Mouse (Mus musculus): ENCODE measurements at regions not wholly inside any gene's neighbourhood (a gene's known extent, or its start where the extent isn't known, plus 50 kb on each side); places are given as distances from the start of the nearest gene placed in this dataset.

GRCm38 (mm10) chr1:151101516-151101915, 80.8 kb upstream of the Gm47985 start:
- Histone ChIP-seq H3K27ac (ENCODE audit: control insufficient read depth, insufficient read depth, low read depth, low read length) (no peak overlapping the region), H3K27me3 (ENCODE audit: control insufficient read depth, insufficient read depth, low read length) (no peaks in the 10 kb centered on the region), H3K4me1 (ENCODE audit: control insufficient read depth, insufficient read depth, low read length) (no peaks in the 10 kb centered on the region), H3K36me3 (ENCODE audit: control insufficient read depth, insufficient read depth, low read length) (no peaks in the 10 kb centered on the region), H3K4me3 (ENCODE audit: control insufficient read depth, low read depth, low read length) (no peak overlapping the region)
- no peak for TF ChIP-seq POLR2A (IDR thresholded peaks at IDR 0.05; ENCODE audit: control insufficient read depth, low read depth, low read length)
- no peak for TF ChIP-seq CTCF (IDR thresholded peaks at IDR 0.05; ENCODE audit: control insufficient read depth, insufficient read depth, insufficient replicate concordance, low read depth, low read length)

- Histone ChIP-seq H3K27ac (ENCODE audit: control insufficient read depth, insufficient read depth, low read depth, low read length) (no peak overlapping the region), H3K4me3 (ENCODE audit: control insufficient read depth, low read depth, low read length) (no peak overlapping the region), H3K27me3 (ENCODE audit: control insufficient read depth, insufficient read depth, low read length) (no peaks in the 10 kb centered on the region), H3K36me3 (ENCODE audit: control insufficient read depth, insufficient read depth, low read length) (no peaks in the 10 kb centered on the region), H3K4me1 (ENCODE audit: control insufficient read depth, insufficient read depth, low read length) (no peaks in the 10 kb centered on the region)
- no peak for TF ChIP-seq POLR2A (IDR thresholded peaks at IDR 0.05; ENCODE audit: control insufficient read depth, low read depth, low read length)
- no peak for TF ChIP-seq CTCF (IDR thresholded peaks at IDR 0.05; ENCODE audit: control insufficient read depth, insufficient read depth, insufficient replicate concordance, low read depth, low read length)
Measured at GRCm38 (mm10) chr1:151102061-151102460, 80.3 kb upstream of the Gm47985 start.

GRCm38 (mm10) chr1:151102646-151103391, 79.5 kb upstream of the Gm47985 start:
- Histone ChIP-seq H3K36me3 (ENCODE audit: control insufficient read depth, insufficient read depth, low read length) (no peaks in the 10 kb centered on the region), H3K27ac (ENCODE audit: control insufficient read depth, insufficient read depth, low read depth, low read length) (no peak overlapping the region), H3K27me3 (ENCODE audit: control insufficient read depth, insufficient read depth, low read length) (no peaks in the 10 kb centered on the region), H3K4me3 (ENCODE audit: control insufficient read depth, low read depth, low read length) (no peak overlapping the region), H3K4me1 (ENCODE audit: control insufficient read depth, insufficient read depth, low read length) (no peaks in the 10 kb centered on the region)
- TF ChIP-seq POLR2A (IDR thresholded peaks at IDR 0.05; ENCODE audit: control insufficient read depth, low read depth, low read length) (no peak), CTCF (IDR thresholded peaks at IDR 0.05; ENCODE audit: control insufficient read depth, insufficient read depth, insufficient replicate concordance, low read depth, low read length) (peak; percentile 4; the same call in 1 of the 2 replicates)

- no peak overlapping the region for H3K4me3 ChIP-seq (ENCODE audit: control insufficient read depth, low read depth, low read length)
- H3K36me3 ChIP-seq (ENCODE audit: control insufficient read depth, insufficient read depth, low read length): no peaks in the 10 kb centered on the region
- H3K4me1 ChIP-seq (ENCODE audit: control insufficient read depth, insufficient read depth, low read length): no peaks in the 10 kb centered on the region
- no peaks in the 10 kb centered on the region for H3K27me3 ChIP-seq (ENCODE audit: control insufficient read depth, insufficient read depth, low read length)
- no peak overlapping the region for H3K27ac ChIP-seq (ENCODE audit: control insufficient read depth, insufficient read depth, low read depth, low read length)
- TF ChIP-seq POLR2A (IDR thresholded peaks at IDR 0.05; ENCODE audit: control insufficient read depth, low read depth, low read length): no peak
- TF ChIP-seq CTCF (IDR thresholded peaks at IDR 0.05; ENCODE audit: control insufficient read depth, insufficient read depth, insufficient replicate concordance, low read depth, low read length): no peak
Measured at GRCm38 (mm10) chr1:151103522-151104037, 78.8 kb upstream of the Gm47985 start.

GRCm38 (mm10) chr1:151104346-151104745, 78.0 kb upstream of the Gm47985 start:
- H3K36me3 ChIP-seq (ENCODE audit: control insufficient read depth, insufficient read depth, low read length): no peaks in the 10 kb centered on the region
- no peaks in the 10 kb centered on the region for H3K27me3 ChIP-seq (ENCODE audit: control insufficient read depth, insufficient read depth, low read length)
- H3K4me3 ChIP-seq (ENCODE audit: control insufficient read depth, low read depth, low read length): no peak overlapping the region
- no peak overlapping the region for H3K27ac ChIP-seq (ENCODE audit: control insufficient read depth, insufficient read depth, low read depth, low read length)
- TF ChIP-seq POLR2A (IDR thresholded peaks at IDR 0.05; ENCODE audit: control insufficient read depth, low read depth, low read length) (no peak), CTCF (IDR thresholded peaks at IDR 0.05; ENCODE audit: control insufficient read depth, insufficient read depth, insufficient replicate concordance, low read depth, low read length) (no peak)
- H3K4me1 ChIP-seq (ENCODE audit: control insufficient read depth, insufficient read depth, low read length): no peaks in the 10 kb centered on the region

- no peak for TF ChIP-seq POLR2A (IDR thresholded peaks at IDR 0.05; ENCODE audit: control insufficient read depth, low read depth, low read length)
- no peak for TF ChIP-seq CTCF (IDR thresholded peaks at IDR 0.05; ENCODE audit: control insufficient read depth, insufficient read depth, insufficient replicate concordance, low read depth, low read length)
- H3K4me1 ChIP-seq (ENCODE audit: control insufficient read depth, insufficient read depth, low read length): no peaks in the 10 kb centered on the region
- no peaks in the 10 kb centered on the region for H3K27me3 ChIP-seq (ENCODE audit: control insufficient read depth, insufficient read depth, low read length)
Measured at GRCm38 (mm10) chr1:151104806-151105205, 77.5 kb upstream of the Gm47985 start.

GRCm38 (mm10) chr1:151105251-151105650, 77.1 kb upstream of the Gm47985 start:
- H3K36me3 ChIP-seq (ENCODE audit: control insufficient read depth, insufficient read depth, low read length): no peaks in the 10 kb centered on the region
- H3K27me3 ChIP-seq (ENCODE audit: control insufficient read depth, insufficient read depth, low read length): no peaks in the 10 kb centered on the region
- H3K27ac ChIP-seq (ENCODE audit: control insufficient read depth, insufficient read depth, low read depth, low read length): no peak overlapping the region
- no peak overlapping the region for H3K4me3 ChIP-seq (ENCODE audit: control insufficient read depth, low read depth, low read length)
- no peaks in the 10 kb centered on the region for H3K4me1 ChIP-seq (ENCODE audit: control insufficient read depth, insufficient read depth, low read length)
- TF ChIP-seq POLR2A (IDR thresholded peaks at IDR 0.05; ENCODE audit: control insufficient read depth, low read depth, low read length): no peak
- TF ChIP-seq CTCF (IDR thresholded peaks at IDR 0.05; ENCODE audit: control insufficient read depth, insufficient read depth, insufficient replicate concordance, low read depth, low read length): no peak

More at GRCm38 (mm10) chr1:151104806-151105205, 77.5 kb upstream of the Gm47985 start:
- H3K27ac ChIP-seq (ENCODE audit: control insufficient read depth, insufficient read depth, low read depth, low read length): no peak overlapping the region
- no peak overlapping the region for H3K4me3 ChIP-seq (ENCODE audit: control insufficient read depth, low read depth, low read length)
- no peaks in the 10 kb centered on the region for H3K36me3 ChIP-seq (ENCODE audit: control insufficient read depth, insufficient read depth, low read length)
